Mouse (Mus musculus) E14TG2a.4 (cell line): Measurements from ENCODE around the gene Wbp2.

Experiments used
- CTCF ChIP-seq: conservative IDR thresholded peaks from 2 replicates; pipeline ENCODE4 v1.5.1; 2014; ENCODE audit warnings: low read length
- POU5F1 ChIP-seq: IDR thresholded peaks from 2 replicates; pipeline ENCODE4 v1.6.1; 2014; ENCODE audit warnings: low read length, borderline replicate concordance

GRCm38 (mm10) chr11:116077446-116078204 lies 9.2 kb downstream of the Wbp2 start, which contains the start of gene Unc13d:
- TF ChIP-seq CTCF (no peak), POU5F1 (no peak)
